Mouse (Mus musculus) hindbrain, postnatal 0 days (tissue): Measurements from ENCODE around the gene Snn. TPM values are rescaled to one million over a fixed set of nuclear protein-coding genes. Genes with fewer than 3 reads are reported as not detected.
A peak's percentile ranks its signal among the peaks of the same experiment; 100 is the strongest.
"Not testable (repeated sequence)": the region's sequence is repeated elsewhere in the genome, so short reads cannot be mapped to it uniquely, and the experiment has no call there.

Source experiments
- ATAC-seq: fragments of 200-750 bp; cut with Nextera tagmentation; 2 replicates; pipeline ENCODE4 v1.8.0; 2017; ENCODE audit warnings: mild to moderate bottlenecking, moderate TSS enrichment, moderate library complexity
- DNase-seq: peaks from one replicate; pipeline ENCODE4 v3.0.0-alpha.2; 2015; ENCODE audit warnings: low spot score
- H3K27ac ChIP-seq: fragments of 300-500 bp; sonication (generic); 2 replicates; pipeline ENCODE4 v1.5.1; 2014; ENCODE audit warnings: mild to moderate bottlenecking
- H3K27me3 ChIP-seq: fragments of 300-500 bp; sonication (generic); 2 replicates; pipeline ENCODE4 v1.6.1; 2014; ENCODE audit warnings: low read length, mixed read lengths; ENCODE audit not compliant: insufficient read depth
- H3K36me3 ChIP-seq: fragments of 300-500 bp; sonication (generic); 2 replicates; pipeline ENCODE4 v1.6.1; 2014; ENCODE audit warnings: low read length, mixed read lengths; ENCODE audit not compliant: insufficient read depth
- H3K4me1 ChIP-seq: fragments of 300-500 bp; sonication (generic); 2 replicates; pipeline ENCODE4 v1.6.1; 2014; ENCODE audit warnings: antibody characterized with exemption, low read length, mixed read lengths; ENCODE audit not compliant: insufficient read depth
- H3K4me2 ChIP-seq: fragments of 300-500 bp; sonication (generic); 2 replicates; pipeline ENCODE4 v1.6.1; 2014; ENCODE audit warnings: low read depth, mild to moderate bottlenecking, low read length, moderate library complexity, mixed read lengths
- H3K4me3 ChIP-seq: fragments of 300-500 bp; sonication (generic); 2 replicates; pipeline ENCODE4 v1.5.1; 2014; ENCODE audit warnings: low read length
- H3K9ac ChIP-seq: fragments of 300-500 bp; sonication (generic); replicated peaks from 2 replicates; pipeline ENCODE4 v1.6.1; 2014; ENCODE audit warnings: mild to moderate bottlenecking, low read length, moderate library complexity, mixed read lengths
- H3K9me3 ChIP-seq: fragments of 300-500 bp; sonication (generic); 2 replicates; pipeline ENCODE4 v1.6.1; 2016; ENCODE audit warnings: low read length, mixed read lengths
- CTCF ChIP-seq: IDR thresholded peaks from 2 replicates; pipeline ENCODE4 v1.5.1; 2016; ENCODE audit warnings: antibody characterized with exemption, control low read depth, low read depth
- WGBS: fragments of 180-500 bp; shearing (Covaris S2); extraction: QIAGEN DNeasy Blood & Tissue Kit; methylation state at CpG from one replicate; pipeline ENCODE4 v1.1.7; 2014; 5-methylcytosine and 5-hydroxymethylcytosine counted together
- polyA plus RNA-seq: library from polyadenylated mRNA; unstranded; fragments of >200 nt; fragmentation: Nextera tagmentation; extraction: Ambion mirVana; gene quantifications from 2 replicates; pipeline ENCODE4 v1.2.1, GENCODE M21; 2015
- total RNA-seq: library from RNA; depleted of rRNA; stranded (reverse); fragments of >200 nt; gene quantifications from 2 replicates; pipeline ENCODE4 v1.2.3, GENCODE M21; 2014; rRNA removed

Gene Snn
- total RNA-seq = 241 and 273 TPM in 2 replicates
- polyA plus RNA-seq = 116 and 123 TPM in 2 replicates

DNA sequence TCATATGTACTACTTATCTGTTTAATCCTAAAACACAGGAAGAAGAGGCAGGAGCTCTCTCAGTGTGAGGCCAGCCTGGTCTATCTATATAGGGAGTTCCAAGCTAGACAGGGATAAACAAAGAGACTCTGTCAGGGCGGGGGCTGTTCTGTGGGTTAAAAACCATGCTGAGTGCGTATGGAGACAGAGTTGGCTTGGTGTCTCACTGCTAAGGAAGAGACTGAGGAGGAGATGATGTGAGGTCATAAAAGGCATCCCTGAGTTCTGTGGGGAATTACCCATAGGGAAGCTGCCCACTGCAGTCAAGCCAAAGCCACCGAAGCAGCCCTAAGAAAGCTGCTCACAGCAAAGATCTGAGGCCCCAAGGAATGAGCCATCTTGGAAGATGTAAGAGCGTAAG is at the start of gene Snn:
Gene Snn, plus strand, starts transcription at position 301 of the 400 bp plus-strand sequence.
- Histone ChIP-seq H3K4me3 (no peak within 1 kb of the TSS), H3K27ac (no peak within 1 kb of the TSS), H3K4me2 (no peak within 1 kb of the TSS), H3K9ac (no peak within 1 kb of the TSS), H3K36me3 (no peaks in the 10 kb centered on the region), H3K27me3 (no peaks in the 10 kb centered on the region), H3K4me1 (peaks cover 8% of the 10 kb centered on the region), H3K9me3 (no peaks in the 10 kb centered on the region)
- DNase-seq (no peak), ATAC-seq (no peak)
- no peak for TF ChIP-seq CTCF
- 85% methylated on average over 4 of the region's 4 CpGs for WGBS

GRCm38 (mm10) chr16:11011206-11011605 is 49.5 kb upstream of the Snn start:
- H3K4me1 ChIP-seq = 0 out of 2 replicates have a peak, but pooled peaks cover 5% of the 10 kb centered on the region
- WGBS = 79% methylated on average over 2 of the region's 2 CpGs
- no peak overlapping the region for H3K4me2 ChIP-seq
- H3K27ac ChIP-seq = no peak overlapping the region
- ATAC-seq (no peak), DNase-seq (no peak)
- H3K27me3 ChIP-seq = no peaks in the 10 kb centered on the region
- TF ChIP-seq CTCF = no peak
- H3K9me3 ChIP-seq = no peaks in the 10 kb centered on the region
- no peaks in the 10 kb centered on the region for H3K36me3 ChIP-seq
- no peak overlapping the region for H3K9ac ChIP-seq
- no peak overlapping the region for H3K4me3 ChIP-seq

DNA sequence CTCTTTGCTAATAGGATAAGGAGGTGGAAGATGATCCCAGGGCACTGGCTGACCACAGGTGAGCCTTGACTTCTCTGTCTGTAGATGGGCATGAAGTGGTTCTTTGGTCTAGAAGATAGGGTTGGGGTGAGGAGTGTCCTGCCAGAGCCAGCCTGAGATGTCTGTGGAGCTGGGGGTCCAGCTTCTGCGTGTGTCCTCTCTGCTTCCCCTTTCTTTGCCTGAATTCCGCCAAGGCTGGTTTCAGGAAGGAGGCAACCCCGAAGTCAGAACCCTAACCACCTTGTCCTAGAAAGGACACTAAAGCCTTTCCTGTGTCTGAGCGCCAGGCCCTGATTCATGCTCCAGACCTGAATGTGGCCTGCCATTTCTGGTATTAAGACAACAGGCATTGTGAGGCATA is 48.8 kb upstream of the Snn start:
- Histone ChIP-seq H3K27ac (no peak overlapping the region; the same call in 1 of the 2 replicates), H3K4me2 (no peak overlapping the region), H3K9me3 (no peaks in the 10 kb centered on the region), H3K4me1 (0 out of 2 replicates have a peak, but pooled peaks cover 5% of the 10 kb centered on the region), H3K9ac (no peak overlapping the region), H3K27me3 (no peaks in the 10 kb centered on the region), H3K4me3 (no peak overlapping the region), H3K36me3 (no peaks in the 10 kb centered on the region)
- 94% methylated on average over 4 of the region's 4 CpGs for WGBS
- DNase-seq = no peak
- no peak for ATAC-seq
- TF ChIP-seq CTCF = no peak

DNA sequence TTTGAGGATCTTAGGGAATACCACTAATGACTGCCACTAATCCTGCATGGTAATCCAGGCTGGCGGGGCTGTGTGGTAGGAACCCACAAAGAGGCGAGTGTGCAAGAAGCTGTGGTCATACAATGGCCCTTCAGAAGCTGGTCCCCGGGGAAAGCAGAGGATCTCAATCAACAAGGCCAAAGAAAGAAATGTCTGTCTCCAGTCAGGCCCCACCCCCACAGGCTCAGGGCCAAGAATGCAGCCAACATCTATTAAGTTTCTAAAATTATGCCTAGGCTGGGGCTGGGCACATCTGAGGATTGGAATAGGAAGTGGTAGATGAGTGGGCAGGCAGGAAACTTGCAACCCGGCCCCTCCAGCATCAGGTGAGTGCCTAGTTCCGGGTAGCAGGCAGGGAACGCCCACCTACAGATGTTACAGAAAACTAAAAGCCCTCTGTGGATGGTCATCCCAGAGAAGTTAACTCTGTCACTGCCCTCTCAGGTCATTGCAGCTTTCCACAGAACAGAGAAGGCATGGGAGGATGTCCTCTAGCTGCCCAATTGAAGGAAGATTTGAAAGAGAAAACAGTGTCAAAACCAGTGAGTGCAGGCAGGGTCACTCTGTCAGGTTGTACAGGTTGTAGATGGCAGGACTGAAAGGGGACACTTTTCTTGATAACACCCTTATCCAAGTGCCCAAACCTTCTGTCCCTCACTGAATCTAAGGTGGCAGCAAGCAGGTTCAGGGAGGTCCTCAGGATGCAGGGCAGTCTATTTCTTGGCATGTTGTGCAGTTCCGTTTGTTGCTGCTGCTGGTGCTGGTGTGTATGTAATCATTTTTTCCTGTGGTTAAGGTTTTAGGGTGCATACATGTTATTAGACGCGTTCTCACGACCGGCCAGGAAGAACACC is 47.9 kb upstream of the Snn start:
- H3K4me2 ChIP-seq = no peak overlapping the region
- ATAC-seq (peak; percentile 73), DNase-seq (peak; percentile 71)
- H3K4me1 ChIP-seq = 0 out of 2 replicates have a peak, but pooled peaks cover 5% of the 10 kb centered on the region
- no peak overlapping the region for H3K9ac ChIP-seq
- H3K27ac ChIP-seq = no peak overlapping the region
- H3K27me3 ChIP-seq = no peaks in the 10 kb centered on the region
- no peak for TF ChIP-seq CTCF
- no peaks in the 10 kb centered on the region for H3K36me3 ChIP-seq
- 61% methylated on average over 11 of the region's 11 CpGs for WGBS
- no peak overlapping the region for H3K4me3 ChIP-seq
- no peaks in the 10 kb centered on the region for H3K9me3 ChIP-seq

GRCm38 (mm10) chr16:11013464-11014147 is 47.1 kb upstream of the Snn start:
- H3K9ac ChIP-seq, H3K9me3 ChIP-seq, H3K36me3 ChIP-seq, H3K27ac ChIP-seq, DNase-seq, H3K4me3 ChIP-seq, H3K4me2 ChIP-seq, H3K27me3 ChIP-seq, ATAC-seq, H3K4me1 ChIP-seq: not testable (repeated sequence)
- 86% methylated on average over 11 of the region's 19 CpGs for WGBS

DNA sequence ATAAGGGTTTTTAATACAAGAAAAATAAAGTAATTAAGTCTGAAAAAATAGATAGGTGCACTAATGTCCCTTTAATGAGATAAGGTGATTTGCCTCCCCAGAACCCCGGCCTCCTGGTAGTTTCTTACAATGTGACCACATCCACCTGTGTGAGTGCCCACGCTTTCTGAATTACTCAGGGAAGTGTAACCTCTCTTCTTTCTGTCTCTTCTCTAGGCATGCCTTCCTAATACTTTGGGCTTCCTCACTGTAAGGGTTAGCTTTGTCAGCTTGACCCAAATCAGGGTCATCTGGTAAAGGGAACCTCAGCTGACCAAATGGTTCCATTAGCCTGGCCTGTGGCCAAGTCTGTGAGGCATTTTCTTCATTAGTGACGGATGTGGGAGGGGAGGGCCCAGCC is 46.3 kb upstream of the Snn start:
- no peak for TF ChIP-seq CTCF
- Histone ChIP-seq H3K27ac (no peak overlapping the region), H3K9me3 (no peaks in the 10 kb centered on the region), H3K4me1 (no peaks in the 10 kb centered on the region), H3K36me3 (no peaks in the 10 kb centered on the region), H3K4me3 (no peak overlapping the region), H3K9ac (no peak overlapping the region), H3K27me3 (no peaks in the 10 kb centered on the region), H3K4me2 (no peak overlapping the region)
- WGBS = 84% methylated on average over 3 of the region's 3 CpGs
- ATAC-seq (no peak), DNase-seq (no peak)
